Mouse (Mus musculus) layer of hippocampus, adult 18-20 months (tissue): ENCODE measurements at regions not wholly inside any gene's neighbourhood (a gene's known extent, or its start where the extent isn't known, plus 50 kb on each side); places are given as distances from the start of the nearest gene placed in this dataset.

Source experiments
- DNase-seq, 2 experiments: peaks; one replicate each; pipeline ENCODE4 v3.0.0; 2022; ENCODE audit warnings: low spot score in 2 of 2

DNA sequence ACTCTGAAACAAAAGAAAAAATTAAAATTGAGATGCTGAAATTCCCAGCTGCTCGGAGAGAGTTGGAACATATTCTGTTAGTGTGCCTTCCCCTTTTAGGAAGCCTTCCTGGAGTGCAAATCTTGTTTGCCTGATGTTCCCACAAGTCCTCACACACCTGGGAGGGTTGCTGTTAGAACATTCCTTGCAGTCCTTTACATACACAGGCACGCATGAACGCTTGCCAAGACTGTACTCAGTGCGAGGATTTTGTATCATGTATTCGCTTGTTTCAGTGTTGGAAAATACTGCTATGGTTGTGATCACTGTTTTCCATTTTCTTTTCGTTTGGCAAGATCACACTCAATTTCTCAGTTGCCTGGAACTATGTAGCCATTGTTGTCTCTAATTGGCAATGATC is 770.5 kb downstream of the Tmem114 start:
- DNase-seq: peak in 1 of 2 experiments; percentile 13

DNA sequence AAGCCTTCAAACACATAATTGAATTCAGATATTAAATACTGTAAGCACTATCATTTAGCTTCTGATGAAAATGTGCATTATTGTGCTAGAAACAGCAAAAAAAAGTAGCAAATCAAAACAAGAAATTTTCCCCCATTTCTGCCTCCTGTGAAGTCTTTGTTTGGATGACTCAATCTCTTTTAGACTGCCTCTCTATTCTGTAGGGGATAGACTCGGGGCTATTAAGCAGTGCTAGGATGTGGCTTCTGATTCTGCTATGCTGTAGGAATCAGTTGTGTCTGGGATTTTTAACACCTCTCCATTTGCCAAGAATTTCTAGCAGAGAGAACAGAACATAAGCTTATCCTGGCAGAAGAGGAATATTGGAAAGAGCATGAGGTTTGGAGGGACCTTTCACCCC is 775.2 kb downstream of the Tmem114 start:
- peak in 1 of 2 experiments; percentile 9 for DNase-seq

DNA sequence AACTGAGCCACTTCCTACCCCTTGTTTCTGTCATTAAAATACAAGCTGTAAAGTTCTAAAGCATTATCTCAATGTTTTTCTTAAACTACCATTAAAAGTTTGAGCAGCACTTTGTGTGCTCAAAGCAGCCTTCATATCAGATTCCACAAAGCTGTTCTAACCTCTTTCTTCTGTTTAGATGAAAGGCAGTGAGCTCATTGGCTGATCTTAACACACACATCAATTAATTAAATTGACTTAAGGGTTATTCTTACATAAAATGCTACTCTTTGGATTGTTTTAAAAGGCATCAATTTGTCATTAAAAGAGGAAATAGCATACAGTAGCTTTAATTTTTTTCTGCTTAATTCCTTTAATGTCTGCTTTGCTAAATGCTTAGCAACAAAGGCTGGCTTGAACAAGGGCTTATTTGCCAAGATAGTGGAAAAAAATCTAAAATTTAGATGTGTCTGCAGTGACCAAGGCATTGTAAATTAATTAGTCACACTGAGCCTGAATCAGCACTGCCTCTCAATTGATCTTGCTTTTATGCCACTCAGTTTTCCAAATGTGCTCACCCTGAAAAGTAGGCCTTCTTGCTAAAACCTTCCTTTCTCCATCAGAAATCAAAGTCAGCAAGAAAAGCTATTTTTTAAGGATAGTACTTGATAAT is 777.5 kb downstream of the Tmem114 start:
- DNase-seq: no peak

DNA sequence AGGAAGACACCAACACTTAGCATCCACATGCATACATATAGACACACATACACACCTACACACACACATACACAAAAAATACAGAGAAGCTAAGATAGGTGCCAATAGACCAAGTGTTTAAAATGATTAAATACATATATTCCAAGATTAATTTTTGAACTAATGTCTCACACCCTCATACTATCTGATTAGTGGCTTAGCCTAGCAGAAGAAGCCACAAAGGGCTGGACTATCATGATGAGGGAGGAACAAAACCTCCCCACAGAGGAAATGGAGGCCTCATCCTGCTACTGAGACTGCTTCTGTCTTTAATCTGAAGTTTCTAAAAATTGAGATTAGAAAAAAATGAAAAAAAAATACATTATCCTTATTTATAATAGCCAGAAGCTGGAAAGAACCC is 780.6 kb downstream of the Tmem114 start:
- DNase-seq: no peak

DNA sequence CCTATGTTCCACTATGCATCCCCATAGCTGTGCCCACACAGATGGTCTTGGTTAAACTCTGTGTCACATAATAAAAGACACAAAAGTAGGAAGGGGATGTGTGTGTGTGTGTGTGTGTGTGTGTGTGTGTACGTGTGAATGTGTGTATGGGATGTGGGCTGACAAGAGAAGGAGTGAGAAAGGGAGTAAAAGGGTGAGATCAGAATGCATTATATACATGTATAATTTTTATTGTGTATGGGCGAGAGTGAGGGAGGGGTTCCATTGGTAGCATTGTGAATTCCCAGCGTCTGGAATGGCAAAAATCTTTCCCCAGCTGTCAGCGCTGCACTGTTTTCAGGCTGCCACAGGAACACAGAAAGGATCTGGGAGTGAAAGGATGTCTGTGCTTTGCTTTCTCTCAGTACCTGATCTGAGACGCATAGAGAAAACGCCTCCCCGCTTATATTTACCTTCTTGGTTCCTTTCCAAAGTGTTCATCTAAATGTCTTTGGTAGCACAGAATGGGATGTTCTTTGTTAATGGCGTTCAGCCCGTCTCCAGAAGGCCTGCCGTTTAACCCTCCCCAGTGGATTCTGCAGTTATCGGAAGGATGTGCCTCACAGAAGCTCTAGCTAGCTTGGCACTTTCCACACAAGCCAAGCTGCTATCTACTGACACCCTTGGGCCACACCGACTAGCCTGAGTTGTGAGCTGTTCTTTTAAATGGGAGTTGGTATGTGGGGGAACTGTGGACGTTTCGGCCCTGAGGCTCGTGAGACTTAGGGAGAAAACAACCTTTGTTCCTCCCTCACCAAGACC is 785.8 kb downstream of the Tmem114 start:
- DNase-seq: peak in 1 of 2 experiments; percentile 48

DNA sequence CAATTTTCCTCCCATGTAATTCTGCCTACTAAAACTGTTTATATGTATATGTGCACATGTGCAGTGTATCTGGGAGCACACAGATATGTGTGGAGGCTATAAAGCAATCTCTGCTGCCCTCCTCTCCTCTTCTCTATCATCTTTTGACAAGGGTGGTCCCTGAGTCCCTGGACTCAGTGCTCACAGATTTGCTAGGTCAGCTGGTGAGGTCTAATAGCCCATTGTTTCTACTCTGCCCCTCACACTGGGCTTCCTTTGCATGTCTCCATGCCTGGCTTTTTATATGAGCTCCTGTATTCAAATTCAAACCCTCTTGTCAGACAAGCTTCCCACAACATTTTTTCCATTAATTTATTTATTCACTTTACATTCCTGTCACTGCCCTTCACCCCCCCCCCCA is 786.9 kb downstream of the Tmem114 start:
- no peak for DNase-seq

DNA sequence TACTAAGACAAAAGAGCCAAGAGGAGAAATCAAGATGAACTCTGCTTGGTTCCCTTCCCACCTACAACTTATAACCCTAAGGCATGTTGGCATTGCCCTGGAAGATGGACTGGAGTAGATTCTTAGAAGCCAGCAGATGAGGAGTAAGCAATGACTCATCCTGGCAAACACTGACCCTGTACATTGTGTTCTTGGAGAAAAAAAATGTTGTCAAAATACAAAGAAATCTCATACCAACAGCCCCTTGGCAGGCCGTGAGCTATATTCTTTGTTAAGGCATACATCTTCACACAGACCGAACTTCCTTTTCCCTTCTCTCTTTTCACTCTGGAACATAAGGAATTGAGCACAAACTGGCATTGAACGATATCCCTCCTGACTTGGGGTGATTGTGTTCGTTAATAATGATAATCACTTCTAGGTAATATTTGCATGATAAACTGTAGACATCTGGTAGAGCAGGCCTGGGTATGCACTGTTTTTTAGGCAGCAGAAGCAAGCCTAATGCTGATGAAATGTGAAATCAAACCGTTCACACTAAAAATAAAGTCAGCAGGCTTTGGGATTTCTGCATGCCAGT is 787.7 kb downstream of the Tmem114 start:
- DNase-seq: peak in 1 of 2 experiments; percentile 45

DNA sequence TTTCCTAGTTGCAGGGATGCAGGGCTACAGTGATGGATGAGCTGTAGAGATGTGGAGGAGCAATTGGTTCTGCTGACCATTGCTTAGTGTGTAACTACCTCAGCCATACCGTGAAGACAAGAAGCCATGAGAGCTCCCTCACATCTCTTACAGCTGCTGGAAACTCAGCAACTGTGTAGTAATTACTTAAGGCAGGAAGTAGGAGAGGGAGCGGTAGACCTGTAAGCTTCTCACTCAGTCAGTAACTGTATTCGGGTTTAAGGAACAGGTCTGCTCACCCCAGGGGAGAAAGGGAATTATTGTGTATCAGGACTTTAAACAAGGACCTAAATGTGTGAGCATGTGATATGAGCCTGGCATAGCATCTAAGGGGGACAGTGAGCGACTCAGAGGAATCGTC is 788.6 kb downstream of the Tmem114 start:
- DNase-seq: no peak

DNA sequence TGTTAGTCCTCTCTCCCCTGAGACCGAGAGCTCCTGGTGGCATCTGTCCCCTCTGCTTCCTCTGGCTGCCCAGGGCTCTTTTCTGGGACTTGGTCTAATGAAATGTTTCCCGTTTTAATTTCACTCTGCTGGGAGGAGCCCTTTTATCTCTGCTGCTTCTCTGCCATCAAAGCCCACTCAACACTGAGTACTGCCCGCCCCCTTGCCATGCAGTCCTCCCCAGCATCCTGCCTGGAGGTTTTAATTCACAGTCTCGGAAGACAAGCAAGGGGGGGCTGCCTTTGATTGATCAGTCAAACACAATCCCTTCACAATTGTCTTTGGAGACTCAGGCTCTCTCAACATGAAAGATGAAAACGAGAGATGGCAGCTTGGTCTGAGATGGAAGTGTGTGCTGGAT is 792.5 kb downstream of the Tmem114 start:
- DNase-seq: peak in 1 of 2 experiments; percentile 29

DNA sequence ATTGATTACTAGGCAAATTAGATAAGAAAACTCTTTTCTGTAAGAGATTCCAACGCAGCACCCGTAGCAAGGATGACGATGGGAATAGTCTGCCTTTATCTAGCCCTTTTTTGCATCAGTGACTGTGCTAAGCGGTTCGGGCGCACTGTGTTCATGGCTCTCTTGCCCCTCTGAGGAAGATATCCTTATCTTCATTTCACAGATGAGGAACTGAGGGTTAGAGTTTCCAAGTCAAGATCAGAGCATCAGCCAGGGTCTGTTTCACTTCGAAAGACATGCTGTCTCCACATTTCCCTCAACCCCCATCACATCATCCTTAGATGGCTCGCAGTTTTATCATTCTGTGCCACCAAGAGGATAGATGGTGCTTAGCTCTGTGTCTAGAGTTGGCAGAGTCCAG is 796.6 kb downstream of the Tmem114 start:
- no peak for DNase-seq

DNA sequence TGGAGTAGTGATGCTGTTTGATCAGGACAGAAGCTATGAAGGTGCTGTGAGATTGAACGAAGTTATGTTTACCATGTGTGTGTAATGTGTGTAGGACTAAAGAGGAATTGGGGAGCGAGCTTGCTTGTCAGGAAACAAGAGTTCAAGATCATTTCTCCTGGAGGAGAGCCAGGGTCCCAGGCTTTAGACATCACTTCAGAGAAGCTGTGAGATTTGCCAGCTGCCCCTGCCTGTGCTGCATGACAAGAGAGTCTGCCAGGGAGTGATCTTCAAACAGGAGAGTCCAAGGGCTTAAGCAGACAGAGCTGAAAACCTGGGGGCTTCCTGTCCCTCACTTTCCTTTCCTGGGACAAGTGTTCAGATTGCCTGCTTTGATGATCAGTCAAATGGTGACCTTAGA is 818.3 kb downstream of the Tmem114 start:
- no peak for DNase-seq

DNA sequence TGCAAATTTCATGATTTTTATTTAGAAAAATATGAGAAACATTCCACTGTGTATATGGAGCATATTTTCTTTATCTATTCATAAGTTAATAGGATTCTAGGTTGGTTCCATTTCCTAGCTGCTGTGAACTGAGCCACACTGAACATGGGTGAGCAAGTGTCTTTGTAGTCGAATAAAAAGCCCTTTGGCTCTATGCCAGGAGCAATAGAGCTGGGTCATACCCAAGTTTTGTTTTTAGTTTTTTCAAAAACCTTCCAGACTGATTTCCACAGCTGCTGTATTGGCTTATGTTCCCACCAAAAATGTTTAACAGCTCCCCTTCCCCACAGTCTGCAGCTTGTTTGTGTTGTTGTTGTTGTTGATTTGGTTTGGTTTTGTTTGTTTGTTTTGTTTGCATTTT is 822.5 kb downstream of the Tmem114 start:
- DNase-seq: peak in 1 of 2 experiments; percentile 21

DNA sequence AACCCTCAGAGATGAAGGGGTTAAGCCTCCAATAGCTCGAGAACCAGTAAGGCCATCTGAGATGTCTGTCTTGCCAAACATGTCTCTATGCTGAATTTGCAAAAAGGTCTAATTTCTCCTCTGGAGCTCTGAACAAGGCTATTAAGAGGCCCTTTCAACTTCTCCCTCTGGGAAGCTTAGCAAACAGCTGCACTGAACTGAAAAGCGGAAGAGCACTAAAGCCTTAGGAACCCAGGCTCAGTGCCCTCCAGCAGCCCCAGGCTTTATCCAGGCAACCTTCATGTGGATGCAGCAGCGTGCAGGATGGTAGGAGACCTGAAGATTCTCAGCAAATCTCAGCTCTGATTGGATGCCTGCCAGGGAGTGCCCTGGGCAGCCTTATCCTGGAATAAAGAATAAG is 850.1 kb downstream of the Tmem114 start:
- no peak for DNase-seq

DNA sequence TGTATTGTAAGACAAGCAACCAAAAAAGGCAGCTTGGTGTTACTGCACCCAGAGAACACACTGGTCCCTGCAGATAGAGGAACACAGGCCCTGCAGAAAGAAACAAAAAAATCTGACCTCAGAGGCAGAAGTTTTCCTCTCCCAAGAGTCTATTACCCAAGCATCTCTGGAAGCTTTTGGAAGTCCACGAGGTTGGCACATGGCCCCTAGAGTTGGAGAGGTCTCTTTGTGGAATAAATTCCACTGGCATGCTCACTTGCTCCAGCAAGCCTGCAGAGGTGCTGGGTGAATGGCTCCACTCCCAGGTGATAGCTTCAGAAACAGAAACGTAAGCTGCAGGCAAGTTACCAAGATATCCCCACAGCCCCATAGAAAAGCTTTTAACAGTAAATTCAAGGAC is 864.1 kb downstream of the Tmem114 start:
- no peak for DNase-seq

DNA sequence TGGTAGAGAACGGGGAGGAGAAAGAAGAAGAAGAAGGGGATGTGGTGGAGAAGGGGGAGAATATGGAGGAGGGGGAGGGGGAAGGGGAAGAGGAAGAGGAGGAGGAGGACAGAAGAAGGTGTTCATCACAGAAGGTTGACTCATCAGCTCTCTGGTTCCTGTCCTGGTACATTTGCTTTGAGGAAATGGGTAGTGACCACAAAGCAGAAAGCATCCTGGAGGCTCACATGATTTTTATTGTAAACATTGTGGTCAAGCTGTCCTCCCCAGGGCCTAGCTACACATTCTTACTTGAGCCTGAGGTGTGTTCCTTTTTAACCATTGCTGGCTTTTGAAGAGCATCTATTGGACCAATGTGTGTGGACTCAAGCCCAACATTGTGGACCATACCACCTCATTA is 865.8 kb downstream of the Tmem114 start:
- DNase-seq: no peak

DNA sequence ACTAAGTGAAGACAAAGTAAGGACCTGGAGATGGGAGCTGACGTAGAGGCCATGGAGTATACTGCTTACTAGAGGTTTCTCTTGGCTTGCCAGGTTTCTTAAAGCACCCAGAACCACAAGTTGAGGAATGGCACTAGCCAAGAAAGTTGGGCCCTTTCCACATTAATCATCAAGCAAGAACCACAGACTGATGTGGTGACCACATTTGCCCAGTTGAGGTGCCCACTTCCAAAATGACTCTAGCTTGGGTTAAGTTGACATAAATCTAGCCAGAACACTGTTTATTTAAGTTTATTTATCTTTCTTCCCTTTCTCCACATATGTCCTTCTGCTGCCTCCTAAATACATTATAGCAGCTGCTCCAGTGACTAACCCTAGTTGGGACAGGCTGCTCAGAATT is 866.3 kb downstream of the Tmem114 start:
- no peak for DNase-seq

DNA sequence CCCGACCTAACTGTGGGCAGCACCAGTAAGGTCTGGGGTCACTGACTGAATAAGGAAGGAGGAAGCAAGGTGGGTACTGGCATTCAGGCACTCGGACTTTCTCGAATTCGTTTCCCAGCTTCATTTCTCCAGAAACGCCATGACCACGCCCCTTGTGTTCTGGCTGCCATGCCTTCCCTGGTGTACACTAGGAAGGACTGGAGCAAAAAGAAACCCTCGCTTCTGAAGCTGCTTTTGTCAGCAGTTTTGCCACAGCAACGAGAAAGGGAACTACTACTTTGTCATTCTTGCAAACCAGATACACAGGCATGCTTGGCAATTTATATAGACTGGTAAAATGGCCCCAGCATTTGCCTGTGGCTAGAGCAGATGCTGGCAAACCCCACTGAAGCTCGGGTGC is 869.0 kb downstream of the Tmem114 start:
- DNase-seq: no peak

DNA sequence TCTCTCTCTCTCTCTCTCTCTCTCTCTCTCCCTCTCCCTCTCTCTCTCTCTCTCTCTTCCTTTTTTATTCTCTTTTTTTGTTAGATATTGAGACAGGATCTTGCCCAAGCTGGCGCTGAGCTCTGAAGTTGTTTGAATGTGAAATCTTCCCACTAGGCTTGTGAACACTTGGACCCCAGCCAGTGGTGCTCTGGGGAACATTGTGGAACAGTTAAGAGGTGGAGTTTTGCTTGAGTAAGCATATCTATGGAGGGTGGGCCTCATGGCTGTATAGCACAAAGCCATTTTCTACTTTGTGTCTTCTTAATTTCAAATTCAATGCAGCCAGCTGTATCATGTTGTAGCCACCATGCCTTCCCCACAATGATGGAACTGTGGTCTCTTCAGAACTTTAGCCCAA is 875.4 kb downstream of the Tmem114 start:
- DNase-seq: no peak

DNA sequence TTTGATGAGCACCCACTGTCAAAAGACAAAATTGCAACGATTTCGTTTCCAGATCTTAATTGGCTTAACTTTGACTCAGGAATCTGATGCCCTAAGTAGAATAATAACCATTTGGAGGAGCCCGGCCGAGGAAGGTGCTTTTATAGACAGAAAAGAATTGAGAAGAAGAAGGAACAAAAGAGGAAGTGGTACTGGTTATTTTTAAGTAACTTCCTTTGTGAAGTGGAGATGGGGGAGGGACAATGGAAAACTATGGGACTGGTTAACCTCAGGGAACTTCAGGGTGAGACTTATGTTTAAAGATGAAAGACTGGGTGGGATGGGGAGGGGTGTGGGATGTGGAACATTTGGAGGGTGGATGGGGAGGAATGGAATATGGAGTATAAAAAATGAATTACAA is 880.9 kb downstream of the Tmem114 start:
- no peak for DNase-seq

DNA sequence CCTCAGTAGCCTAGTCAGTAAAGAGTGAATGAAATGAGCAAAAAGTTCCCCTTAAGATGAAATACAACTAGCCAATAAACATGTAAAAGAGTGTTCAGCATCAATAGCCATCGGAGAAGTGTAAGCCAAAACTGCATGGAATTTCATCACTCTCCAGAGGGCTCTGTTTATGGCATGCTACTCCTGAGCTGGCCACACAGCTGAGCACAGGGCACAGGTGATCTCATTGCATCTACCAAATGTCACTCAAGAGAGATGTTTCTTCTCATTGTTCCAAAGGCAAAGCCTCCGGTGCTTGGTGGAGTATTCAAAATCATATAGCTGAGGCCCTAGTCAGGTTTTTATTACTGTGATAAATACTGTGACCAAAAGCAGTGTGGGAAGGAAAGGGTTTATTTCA is 895.1 kb downstream of the Tmem114 start:
- no peak for DNase-seq

DNA sequence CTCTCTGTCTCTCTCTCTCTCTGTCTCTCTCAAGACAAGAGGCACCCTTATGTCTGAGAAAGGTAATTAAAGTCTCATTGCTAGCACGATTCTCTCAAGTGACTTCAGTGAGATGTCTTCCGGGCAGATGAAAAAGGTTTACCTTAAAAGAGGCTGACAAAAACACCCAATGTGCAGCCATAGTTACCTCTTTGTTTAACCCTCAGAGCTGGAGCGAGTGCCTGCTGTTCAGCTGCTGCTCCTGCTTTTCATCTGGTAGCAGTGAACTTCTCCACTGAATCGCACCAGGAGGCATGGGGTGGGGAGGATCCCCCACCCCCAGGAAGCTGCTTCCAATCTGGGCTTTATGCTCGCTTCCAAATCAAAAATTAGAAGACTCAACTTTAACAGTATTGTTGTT is 896.0 kb downstream of the Tmem114 start:
- DNase-seq: peak in 1 of 2 experiments; percentile 15

DNA sequence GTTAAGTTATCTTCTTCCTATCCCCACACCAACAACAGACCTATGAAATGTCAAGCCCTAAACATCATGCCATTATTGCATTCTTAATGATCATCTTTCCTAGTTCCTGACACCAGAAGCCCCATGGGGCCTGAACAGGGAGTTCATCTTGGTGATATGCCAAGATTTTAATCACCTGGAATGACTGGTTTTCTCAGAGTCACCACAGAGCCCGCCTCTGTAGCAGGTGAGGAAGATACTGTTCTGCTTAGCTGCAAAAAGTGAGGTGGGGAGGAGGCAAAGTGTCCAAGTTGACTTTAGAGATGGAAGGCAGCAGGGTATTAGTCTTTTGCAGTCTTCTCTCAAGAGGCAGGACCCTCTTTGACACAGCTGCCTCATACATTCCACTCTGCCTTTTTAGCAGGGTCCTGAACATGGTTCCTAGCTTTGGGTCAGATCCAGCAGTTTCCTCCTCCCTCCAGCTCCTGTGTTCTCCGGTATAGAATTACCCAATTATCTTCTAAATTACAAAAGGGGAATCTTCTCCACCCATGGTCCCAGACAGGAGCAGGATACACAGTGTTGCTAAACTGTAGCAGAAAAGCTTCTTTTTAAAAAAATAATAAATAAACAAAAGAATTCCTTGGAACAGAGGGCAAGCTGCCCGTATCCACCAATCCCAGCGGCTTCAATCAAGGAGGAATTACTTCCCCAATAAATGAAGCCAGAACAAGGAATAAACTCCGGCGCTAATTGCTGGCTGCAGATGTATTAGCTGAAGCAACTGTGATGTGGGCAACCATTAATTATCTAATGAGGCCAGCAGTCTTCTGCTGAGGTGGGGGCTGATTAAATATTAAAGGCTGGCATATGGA is 896.8 kb downstream of the Tmem114 start:
- no peak for DNase-seq
